Mouse (Mus musculus) activated CD4-positive, CD25-positive, alpha-beta regulatory T cell, adult 4 months (primary cell): ENCODE results near the gene Ubald1. TPM values are rescaled to one million over a fixed set of nuclear protein-coding genes. Genes with fewer than 3 reads are reported as not detected.

Experiments
- ATAC-seq: one replicate; pipeline ENCODE4 v1.8.0; 2017
- polyA plus RNA-seq, 2 experiments: library from polyadenylated mRNA; unstranded; fragments of 100-300 nt; shearing (Covaris generic); gene quantifications; one replicate each; pipeline ENCODE4 v1.2.1; 2017

Gene Ubald1
- polyA plus RNA-seq = 10 to 100 TPM; 26.7 to 26.8 TPM

- peak; percentile 72 for ATAC-seq
Measured at GRCm38 (mm10) chr16:4880136-4880825, at the start of gene Ubald1. Ubald1 (minus strand) TSS chr16:4880315.

- ATAC-seq = no peak
Measured at GRCm38 (mm10) chr16:4928474-4928873, 48.4 kb upstream of the Ubald1 start.

GRCm38 (mm10) chr16:4927967-4928366 lies 47.9 kb upstream of the Ubald1 start:
- no peak for ATAC-seq

GRCm38 (mm10) chr16:4923996-4924395 lies 43.9 kb upstream of the Ubald1 start:
- no peak for ATAC-seq

- ATAC-seq = no peak
Measured at GRCm38 (mm10) chr16:4922481-4922880, 42.4 kb upstream of the Ubald1 start.

GRCm38 (mm10) chr16:4920556-4920955 lies 40.4 kb upstream of the Ubald1 start:
- ATAC-seq = no peak

GRCm38 (mm10) chr16:4916608-4917007 lies 36.5 kb upstream of the Ubald1 start:
- no peak for ATAC-seq

- no peak for ATAC-seq
Measured at GRCm38 (mm10) chr16:4915931-4916330, 35.8 kb upstream of the Ubald1 start.

GRCm38 (mm10) chr16:4913783-4914735 lies 33.9 kb upstream of the Ubald1 start:
- peak; percentile 90 for ATAC-seq

GRCm38 (mm10) chr16:4912907-4913782 lies 33.0 kb upstream of the Ubald1 start:
- ATAC-seq = peak; percentile 26

- ATAC-seq = no peak
Measured at GRCm38 (mm10) chr16:4912074-4912648, 32.0 kb upstream of the Ubald1 start.

- no peak for ATAC-seq
Measured at GRCm38 (mm10) chr16:4910758-4911157, 30.6 kb upstream of the Ubald1 start.

- ATAC-seq = no peak
Measured at GRCm38 (mm10) chr16:4909745-4910144, 29.6 kb upstream of the Ubald1 start.

GRCm38 (mm10) chr16:4907972-4908371 lies 27.9 kb upstream of the Ubald1 start:
- ATAC-seq = peak; percentile 79

- no peak for ATAC-seq
Measured at GRCm38 (mm10) chr16:4907386-4907785, 27.3 kb upstream of the Ubald1 start.

- ATAC-seq = no peak
Measured at GRCm38 (mm10) chr16:4906559-4906958, 26.4 kb upstream of the Ubald1 start.

GRCm38 (mm10) chr16:4905591-4905990 lies 25.5 kb upstream of the Ubald1 start:
- no peak for ATAC-seq

- no peak for ATAC-seq
Measured at GRCm38 (mm10) chr16:4904878-4905277, 24.8 kb upstream of the Ubald1 start.

GRCm38 (mm10) chr16:4903491-4904102 lies 23.5 kb upstream of the Ubald1 start:
- ATAC-seq = no peak

GRCm38 (mm10) chr16:4902390-4902789 lies 22.3 kb upstream of the Ubald1 start:
- ATAC-seq = no peak

GRCm38 (mm10) chr16:4901167-4901566 lies 21.1 kb upstream of the Ubald1 start:
- no peak for ATAC-seq

- no peak for ATAC-seq
Measured at GRCm38 (mm10) chr16:4899711-4900110, 19.6 kb upstream of the Ubald1 start.
